Mouse (Mus musculus) skeletal muscle tissue, adult 2 months (tissue): ENCODE results near the gene Psme2.

Experiments
- DNase-seq: peaks from one replicate; pipeline ENCODE4 v3.0.0-alpha.2; 2012; ENCODE audit warnings: low read depth, low spot score

The Psme2 gene

GRCm38 (mm10) chr14:55596036-55596690 lies 5.2 kb upstream of the Psme2 start:
- no peak for DNase-seq

GRCm38 (mm10) chr14:55592226-55592625 lies 1.3 kb upstream of the Psme2 start:
- no peak for DNase-seq

GRCm38 (mm10) chr14:55591331-55591891 lies 498 bp upstream of the Psme2 start, which contains the start of gene Rnf31:
Gene Rnf31 (plus strand): TSS chr14:55591708.
- peak; percentile 93 for DNase-seq

- no peak for DNase-seq
Measured at GRCm38 (mm10) chr14:55589771-55590448, 1.0 kb downstream of the Psme2 start.

- DNase-seq, result no peak
Measured at GRCm38 (mm10) chr14:55589271-55589670, 1.6 kb downstream of the Psme2 start.

GRCm38 (mm10) chr14:55586149-55586548 lies 4.8 kb downstream of the Psme2 start:
- DNase-seq, result no peak

GRCm38 (mm10) chr14:55585566-55585960 lies 5.3 kb downstream of the Psme2 start:
- DNase-seq, result no peak

- DNase-seq, result peak; percentile 75
Measured at GRCm38 (mm10) chr14:55584702-55585565, 6.0 kb downstream of the Psme2 start, which contains the start of gene Emc9. Gene Emc9 (minus strand): TSS chr14:55585302.

- no peak for DNase-seq
Measured at GRCm38 (mm10) chr14:55584303-55584701, 6.6 kb downstream of the Psme2 start.

- no peak for DNase-seq
Measured at GRCm38 (mm10) chr14:55581981-55582681, 8.8 kb downstream of the Psme2 start.

- no peak for DNase-seq
Measured at GRCm38 (mm10) chr14:55580731-55581130, 10.2 kb downstream of the Psme2 start.

GRCm38 (mm10) chr14:55579511-55580496 lies 11.1 kb downstream of the Psme2 start:
- no peak for DNase-seq

- peak; percentile 85 for DNase-seq
Measured at GRCm38 (mm10) chr14:55578668-55579269, 12.1 kb downstream of the Psme2 start.

GRCm38 (mm10) chr14:55577871-55578667 lies 12.8 kb downstream of the Psme2 start, which contains the start of gene Psme1:
Gene Psme1 (plus strand): TSS chr14:55578123.
- peak; percentile 63 for DNase-seq

GRCm38 (mm10) chr14:55576376-55576775 lies 14.5 kb downstream of the Psme2 start:
- peak; percentile 56 for DNase-seq

- DNase-seq, result peak; percentile 65
Measured at GRCm38 (mm10) chr14:55575711-55576110, 15.2 kb downstream of the Psme2 start.

GRCm38 (mm10) chr14:55575302-55575701 lies 15.6 kb downstream of the Psme2 start, which contains the start of gene Fitm1:
Gene Fitm1 (plus strand): TSS chr14:55575617.
- DNase-seq, result peak; percentile 94

GRCm38 (mm10) chr14:55571760-55572159 lies 19.2 kb downstream of the Psme2 start:
- no peak for DNase-seq

- no peak for DNase-seq
Measured at GRCm38 (mm10) chr14:55570588-55570987, 20.3 kb downstream of the Psme2 start.
